Mouse (Mus musculus): ENCODE measurements around the gene Olfr27. TPM values are rescaled to one million over a fixed set of nuclear protein-coding genes. Genes with fewer than 3 reads are reported as not detected.

Gene Olfr27
- total and polyA plus RNA-seq, 3 experiments, result not detected

DNA sequence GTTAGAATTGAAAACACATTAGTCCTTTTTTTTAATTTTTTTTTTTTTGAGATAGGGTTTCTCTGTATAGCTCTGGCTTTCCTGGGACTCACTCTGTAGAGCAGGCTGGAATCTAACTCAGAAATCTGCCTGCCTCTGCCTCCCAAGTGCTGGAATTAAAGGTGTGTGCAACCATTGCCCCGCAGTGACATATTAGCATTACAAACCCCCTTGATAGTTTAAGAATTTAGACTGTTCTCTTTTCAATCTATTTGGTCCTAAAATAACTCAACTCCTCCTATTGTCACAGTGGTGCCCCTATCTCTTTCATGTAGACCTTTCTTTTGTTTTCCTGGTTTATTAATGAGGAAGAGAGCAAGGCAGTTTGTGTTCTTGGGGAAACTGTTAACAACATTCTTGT lies 605 bp upstream of the Olfr27 start:
- Histone ChIP-seq H3K36me3 (replicated peaks in 1 of 2; ENCODE audit: control insufficient read depth in 1 of 2, insufficient read depth in 1 of 2, low read length in 1 of 2) (no peaks in the 10 kb centered on the region), H3K27me3 (replicated peaks) (no peaks in the 10 kb centered on the region), H3K27ac (ENCODE audit: insufficient read depth, low read depth) (no peak overlapping the region), H3K9me3 (replicated peaks; ENCODE audit: low read length) (no peaks in the 10 kb centered on the region), H3K4me1 (ENCODE audit: control insufficient read depth in 1 of 2, insufficient read depth in 2 of 2) (no peaks in the 10 kb centered on the region), H3K4me2 (ENCODE audit: insufficient read depth, low read depth, poor library complexity, severe bottlenecking) (no peak overlapping the region), H3K79me2 (replicated peaks; ENCODE audit: control insufficient read depth, extremely low read depth, insufficient read depth, poor library complexity, severe bottlenecking) (no peaks in the 10 kb centered on the region), H3K9ac (ENCODE audit: insufficient read depth, low read depth) (no peak overlapping the region), H3K4me3 (replicated peaks in 1 of 3; ENCODE audit: low read depth in 2 of 3, low read length in 2 of 3, poor library complexity in 1 of 3) (no peak overlapping the region)
- TF ChIP-seq RCOR1 (conservative IDR thresholded peaks at IDR 0.05; ENCODE audit: low read depth, low read length) (no peak), MYC (IDR thresholded peaks at IDR 0.05; ENCODE audit: low read depth, low read length) (no peak), SMC3 (IDR thresholded peaks at IDR 0.05; ENCODE audit: low read depth, low read length) (no peak), USF2 (conservative IDR thresholded peaks at IDR 0.05; ENCODE audit: low read depth, low read length) (no peak), NRF1 (IDR thresholded peaks at IDR 0.05; ENCODE audit: low read depth, low read length) (no peak), IRF4 (IDR thresholded peaks at IDR 0.05; ENCODE audit: low read depth, low read length) (no peak), USF1 (IDR thresholded peaks at IDR 0.05; ENCODE audit: low read depth, low read length) (no peak), TCF12 (IDR thresholded peaks at IDR 0.05; ENCODE audit: low read depth, low read length) (no peak), KAT2A (IDR thresholded peaks at IDR 0.05; ENCODE audit: insufficient replicate concordance, low read length) (no peak), MEF2A (IDR thresholded peaks at IDR 0.05; ENCODE audit: borderline replicate concordance, low read depth, low read length) (no peak)
- no peak for DNase-seq (ENCODE audit: extremely low read depth)
- dilution Hi-C loops (cut with MboI; ENCODE audit: extremely low pct_ligation_motif_present, extremely low pct_unique_long_range_greater_than_20kb, low sequenced_read_pairs), result no loop called here
- in situ Hi-C loops (cut with MboI; ENCODE audit: low pct_ligation_motif_present, low pct_unique_long_range_greater_than_20kb, low sequenced_read_pairs), result no loop called here

DNA sequence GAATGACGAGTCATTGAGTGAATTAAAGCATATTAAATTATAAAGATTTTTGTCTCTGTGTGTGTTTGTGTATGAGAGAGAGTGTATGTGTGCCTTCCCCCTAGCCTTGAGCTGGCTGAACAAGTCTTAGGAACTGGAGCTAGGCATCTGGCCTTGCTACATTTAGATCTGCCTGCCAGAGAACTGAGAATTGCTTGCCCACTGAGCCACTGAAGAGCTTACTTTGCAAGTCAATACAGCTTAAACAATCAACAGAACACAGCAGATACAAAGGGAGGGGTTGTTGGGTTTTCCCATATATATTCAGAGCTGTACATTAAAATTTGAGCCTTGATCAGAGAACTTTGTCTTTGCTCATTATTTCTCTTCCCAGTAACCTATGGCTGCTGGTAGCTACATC lies 24.5 kb downstream of the Olfr27 start:
- TF ChIP-seq ZMIZ1 (IDR thresholded peaks at IDR 0.05; ENCODE audit: low read depth, low read length) (no peak), KAT2A (IDR thresholded peaks at IDR 0.05; ENCODE audit: insufficient replicate concordance, low read length) (no peak), SMC3 (IDR thresholded peaks at IDR 0.05; ENCODE audit: low read depth, low read length) (no peak), HCFC1 (IDR thresholded peaks at IDR 0.05; ENCODE audit: low read depth, low read length) (no peak), IRF4 (IDR thresholded peaks at IDR 0.05; ENCODE audit: low read depth, low read length) (no peak), GABPA (IDR thresholded peaks at IDR 0.05; ENCODE audit: insufficient replicate concordance, low read depth, low read length) (no peak), CTCF (conservative IDR thresholded peaks at IDR 0.05 in 1 of 2, IDR thresholded peaks at IDR 0.05 in 1 of 2; ENCODE audit: low read depth in 2 of 2, low read length in 2 of 2) (no peak), MAFK (IDR thresholded peaks at IDR 0.05; ENCODE audit: insufficient replicate concordance, low read length) (no peak), NELFE (IDR thresholded peaks at IDR 0.05; ENCODE audit: low read depth, low read length) (no peak), POLR2AphosphoS2 (IDR thresholded peaks at IDR 0.05; ENCODE audit: low read depth, low read length) (no peak), TCF12 (IDR thresholded peaks at IDR 0.05; ENCODE audit: low read depth, low read length) (no peak), ZC3H11A (IDR thresholded peaks at IDR 0.05; ENCODE audit: low read depth, low read length) (no peak)
- in situ Hi-C loops (cut with MboI; ENCODE audit: low pct_ligation_motif_present, low pct_unique_long_range_greater_than_20kb, low sequenced_read_pairs) (no loop called here), dilution Hi-C loops (cut with MboI; ENCODE audit: extremely low pct_ligation_motif_present, extremely low pct_unique_long_range_greater_than_20kb, low sequenced_read_pairs) (no loop called here)

More for the DNA sequence above, 24.5 kb downstream of the Olfr27 start:
- H3K4me1 ChIP-seq (ENCODE audit: control insufficient read depth in 1 of 2, insufficient read depth in 2 of 2), result no peaks in the 10 kb centered on the region
- no peaks in the 10 kb centered on the region for H3K36me3 ChIP-seq (replicated peaks in 1 of 2; ENCODE audit: control insufficient read depth in 1 of 2, insufficient read depth in 1 of 2, low read length in 1 of 2)
- no peaks in the 10 kb centered on the region for H3K27me3 ChIP-seq (replicated peaks)
- H3K4me2 ChIP-seq (ENCODE audit: insufficient read depth, low read depth, poor library complexity, severe bottlenecking), result no peak overlapping the region
- no peak overlapping the region for H3K9ac ChIP-seq (ENCODE audit: insufficient read depth, low read depth)
- no peak for DNase-seq (ENCODE audit: extremely low read depth)
- H3K79me2 ChIP-seq (replicated peaks; ENCODE audit: control insufficient read depth, extremely low read depth, insufficient read depth, poor library complexity, severe bottlenecking), result no peaks in the 10 kb centered on the region
- H3K4me3 ChIP-seq (replicated peaks in 1 of 3; ENCODE audit: low read depth in 2 of 3, low read length in 2 of 3, poor library complexity in 1 of 3), result no peak overlapping the region
- H3K9me3 ChIP-seq (replicated peaks; ENCODE audit: low read length), result no peaks in the 10 kb centered on the region
- no peak overlapping the region for H3K27ac ChIP-seq (ENCODE audit: insufficient read depth, low read depth)

Data from CH12.LX (cell line).